In genomic region chr9:72969874-72970273, GRCm38 (mm10) we compare ENCODE assay signal across 12 mouse cellular contexts. TPM values are rescaled to one million over a fixed set of nuclear protein-coding genes. Genes with fewer than 3 reads are reported as not detected.
DNase-seq lines count a peak whose midpoint lies in the region; ATAC-seq lines count a peak whose summit lies in the region.
"Had no signal": no experiment of that assay in that cellular context is flagged by ENCODE, and none has a peak within 500 bp of the region (broad histone marks: within the 10 kb centered on the region; RNA-seq: fewer than 3 reads in every experiment).

No protein-coding gene starts in this region.

- peak; percentile 48 for DNase-seq in kidney, adult 9 months
- no peak for DNase-seq in kidney, adult 18-20 months
- peak; percentile 91 for DNase-seq in ES-CJ7 (ENCODE audit: low read depth, low spot score)
- peak; percentile 91 for DNase-seq in induced T-regulatory cell, adult 2 months (ENCODE audit: low read depth)
- no peak for DNase-seq in cerebellum, adult 9-10 months
- no peak for DNase-seq in gastrocnemius, postnatal 4 days (ENCODE audit: low spot score in 2 of 2)
- DNase-seq: cerebellum, postnatal 25 days had no signal

- H3K36me3 ChIP-seq in midbrain, embryonic 16.5 days (ENCODE audit: control insufficient read depth, insufficient read depth, low read length): no peaks in the 10 kb centered on the region
- H3K36me3 ChIP-seq: midbrain, embryonic 12.5 days had no signal

- no peak overlapping the region for H3K4me2 ChIP-seq in midbrain, embryonic 16.5 days (ENCODE audit: low read length)
- H3K4me2 ChIP-seq: midbrain, embryonic 12.5 days had no signal

- no peak overlapping the region for H3K27ac ChIP-seq in midbrain, embryonic 16.5 days (ENCODE audit: low read length)
- H3K27ac ChIP-seq: midbrain, embryonic 12.5 days had no signal

- ATAC-seq in neutrophil, adult 5-6 weeks (ENCODE audit: extremely low read depth, insufficient number of reproducible peaks, low FRiP score, poor library complexity, severe bottlenecking): peak; percentile 49
- ATAC-seq in midbrain, embryonic 16.5 days: no peak

- no peak overlapping the region for H3K4me3 ChIP-seq in midbrain, embryonic 16.5 days (ENCODE audit: low read depth, low read length)
- H3K4me3 ChIP-seq: midbrain, embryonic 12.5 days had no signal

- no peaks in the 10 kb centered on the region for H3K9me3 ChIP-seq in midbrain, embryonic 16.5 days (replicated peaks; ENCODE audit: control insufficient read depth, low read length, poor library complexity, severe bottlenecking)
- H3K9me3 ChIP-seq: midbrain, embryonic 12.5 days had no signal

- WGBS in midbrain, embryonic 16.5 days: 74% methylated on average over 7 of the region's 7 CpGs

- no peak overlapping the region for H3K9ac ChIP-seq in midbrain, embryonic 16.5 days (ENCODE audit: low read depth, low read length)
- H3K9ac ChIP-seq: midbrain, embryonic 12.5 days had no signal

- no peaks in the 10 kb centered on the region for H3K27me3 ChIP-seq in midbrain, embryonic 16.5 days (ENCODE audit: control insufficient read depth, insufficient read depth, low read depth, low read length)
- H3K27me3 ChIP-seq: midbrain, embryonic 12.5 days had no signal

- 0 out of 2 replicates have a peak, but pooled peaks cover 3% of the 10 kb centered on the region for H3K4me1 ChIP-seq in midbrain, embryonic 16.5 days (ENCODE audit: control insufficient read depth, insufficient read depth, low read length)
- H3K4me1 ChIP-seq: midbrain, embryonic 12.5 days had no signal

RNA-seq across cellular contexts. Expression of gene Gm44503, which starts 11.2 kb away (rescaled TPM):
- total RNA-seq in neutrophil, adult 5-6 weeks (2017): 0.58 TPM in 1 of 2 replicates, not detected in the other
- not detected for total RNA-seq in gastrocnemius, postnatal 4 days (2021)
- polyA plus RNA-seq in midbrain, embryonic 16.5 days (2015; fragmentation: Nextera tagmentation; extraction: Ambion mirVana): not detected in 2 replicates
- total RNA-seq: gastrocnemius, adult 18-20 months had no signal
- polyA plus RNA-seq: midbrain, embryonic 12.5 days; spleen, adult 2 months had no signal

RNA-seq across cellular contexts. Expression of gene Dyx1c1, which starts 11.3 kb away (rescaled TPM):
- 1.5 and 1.7 TPM in 2 replicates for total RNA-seq in neutrophil, adult 5-6 weeks (2017)
- total RNA-seq in gastrocnemius, postnatal 4 days (2021): under 1 TPM; 0.54 to 0.80 TPM
- polyA plus RNA-seq in midbrain, embryonic 16.5 days (2015; fragmentation: Nextera tagmentation; extraction: Ambion mirVana): 2.6 and 2.8 TPM in 2 replicates

RNA-seq across cellular contexts. Expression of gene Ccpg1os, which starts 15.3 kb away (rescaled TPM):
- total RNA-seq in neutrophil, adult 5-6 weeks (2017): 19.4 and 19.9 TPM in 2 replicates
- 1 to 10 TPM; 5.2 to 6.2 TPM for total RNA-seq in gastrocnemius, postnatal 4 days (2021)
- polyA plus RNA-seq in midbrain, embryonic 16.5 days (2015; fragmentation: Nextera tagmentation; extraction: Ambion mirVana): 24.2 and 24.9 TPM in 2 replicates

RNA-seq across cellular contexts. Expression of gene Ccpg1, which starts 15.4 kb away (rescaled TPM):
- 527 and 583 TPM in 2 replicates for total RNA-seq in neutrophil, adult 5-6 weeks (2017)
- 10 to 100 TPM; 30.4 to 36.2 TPM for total RNA-seq in gastrocnemius, postnatal 4 days (2021)
- polyA plus RNA-seq in midbrain, embryonic 16.5 days (2015; fragmentation: Nextera tagmentation; extraction: Ambion mirVana): 51.8 and 52.3 TPM in 2 replicates

RNA-seq across cellular contexts. Expression of gene Pygo1, which starts 44.4 kb away (rescaled TPM):
- 0.12 TPM in 1 of 2 replicates, not detected in the other for total RNA-seq in neutrophil, adult 5-6 weeks (2017)
- 1 to 10 TPM; 6.2 to 7.0 TPM for total RNA-seq in gastrocnemius, postnatal 4 days (2021)
- 13.5 and 14.2 TPM in 2 replicates for polyA plus RNA-seq in midbrain, embryonic 16.5 days (2015; fragmentation: Nextera tagmentation; extraction: Ambion mirVana)

Comparison
In these comparisons a context has a peak if more than half of its experiments do, and no peak if none do; other contexts are left out.
1. DNase-seq: peak in kidney, adult 9 months (single experiment), ES-CJ7 (single experiment) and induced T-regulatory cell, adult 2 months (single experiment); none in kidney, adult 18-20 months (single experiment), cerebellum, adult 9-10 months (single experiment) and gastrocnemius, postnatal 4 days (0 of 2).